In genomic region chr8:107165745-107166144, GRCm38 (mm10) we compare ENCODE assay signal across 22 mouse cellular contexts. TPM values are rescaled to one million over a fixed set of nuclear protein-coding genes. Genes with fewer than 3 reads are reported as not detected.
DNase-seq lines count a peak whose midpoint lies in the region; ATAC-seq and TF ChIP-seq lines count a peak whose summit lies in the region.
"Had no signal": no experiment of that assay in that cellular context is flagged by ENCODE, and none has a peak within 500 bp of the region (broad histone marks: within the 10 kb centered on the region; RNA-seq: fewer than 3 reads in every experiment).

No protein-coding gene starts in this region.

- intact Hi-C loops in heart, postnatal 25 days (cut with DNase I): no loop called here

- no peaks in the 10 kb centered on the region for H3K27me3 ChIP-seq in heart, postnatal 0 days (ENCODE audit: control insufficient read depth, insufficient read depth, low read length)
- no peaks in the 10 kb centered on the region for H3K27me3 ChIP-seq in limb, embryonic 10.5 days (ENCODE audit: low read depth, poor library complexity, severe bottlenecking)
- H3K27me3 ChIP-seq: heart, embryonic 15.5 days; hindbrain, embryonic 13.5 days; intestine, embryonic 15.5 days; kidney, embryonic 15.5 days; liver, embryonic 15.5 days; megakaryocyte, embryonic 14.5 days; neural tube, embryonic 12.5 days had no signal

- no peak for TF ChIP-seq CTCF in heart, postnatal 0 days (IDR thresholded peaks at IDR 0.05; ENCODE audit: low read depth)

- peaks cover 35% of the 10 kb centered on the region for H3K36me3 ChIP-seq in heart, postnatal 0 days (replicated peaks; ENCODE audit: control insufficient read depth, insufficient read depth, low read length)
- peaks cover 92% of the 10 kb centered on the region for H3K36me3 ChIP-seq in limb, embryonic 10.5 days

- H3K4me2 ChIP-seq in heart, postnatal 0 days (ENCODE audit: low read depth, low read length): no peak overlapping the region
- H3K4me2 ChIP-seq: heart, embryonic 15.5 days; hindbrain, embryonic 13.5 days; intestine, embryonic 15.5 days; kidney, embryonic 15.5 days; liver, embryonic 15.5 days; neural tube, embryonic 12.5 days had no signal

- DNase-seq in heart, postnatal 0 days (ENCODE audit: low spot score): no peak
- DNase-seq in heart, postnatal 25 days (ENCODE audit: low spot score): no peak
- peak; percentile 31 to 35 for DNase-seq in B cell, adult 2 months
- peak; percentile 30 for DNase-seq in thymus, postnatal 0 days (ENCODE audit: low spot score)
- no peak for DNase-seq in limb, embryonic 10.5 days (ENCODE audit: low spot score)
- DNase-seq in adrenal gland, adult 2 months: no peak
- no peak for DNase-seq in yolk sac, embryonic 10.5 days (ENCODE audit: low spot score)
- DNase-seq: cerebellum, postnatal 14 days; embryo, embryonic 11 days; gastrocnemius, postnatal 25 days; lung, postnatal 10 days; right cerebral cortex, postnatal 4 days had no signal

- peak overlapping the region; percentile 71; the same call in 1 of the 2 replicates for H3K27ac ChIP-seq in heart, postnatal 0 days (ENCODE audit: low read depth)
- H3K27ac ChIP-seq in limb, embryonic 10.5 days: no peak overlapping the region
- H3K27ac ChIP-seq: hindbrain, embryonic 13.5 days; intestine, embryonic 15.5 days; kidney, embryonic 15.5 days; layer of hippocampus, adult 2 months; left cerebral cortex, adult 2 months; liver, embryonic 15.5 days; neural tube, embryonic 12.5 days had no signal

- ATAC-seq in heart, postnatal 0 days (ENCODE audit: insufficient read depth, low read depth): no peak
- ATAC-seq in megakaryocyte, adult 5-6 weeks (ENCODE audit: poor library complexity, severe bottlenecking): peak; percentile 40; the same call in 1 of the 2 replicates
- ATAC-seq: intestine, embryonic 15.5 days had no signal

- H3K4me3 ChIP-seq in heart, postnatal 0 days (ENCODE audit: low read depth, low read length): no peak overlapping the region
- no peak overlapping the region for H3K4me3 ChIP-seq in limb, embryonic 10.5 days
- H3K4me3 ChIP-seq: heart, embryonic 15.5 days; hindbrain, embryonic 13.5 days; intestine, embryonic 15.5 days; kidney, embryonic 15.5 days; layer of hippocampus, adult 2 months; left cerebral cortex, adult 2 months; liver, embryonic 15.5 days; megakaryocyte, embryonic 14.5 days; neural tube, embryonic 12.5 days had no signal

- H3K9ac ChIP-seq in heart, postnatal 0 days (replicated peaks; ENCODE audit: low read depth, low read length): no peak overlapping the region
- H3K9ac ChIP-seq: heart, embryonic 15.5 days; hindbrain, embryonic 13.5 days; intestine, embryonic 15.5 days; kidney, embryonic 15.5 days; liver, embryonic 15.5 days; neural tube, embryonic 12.5 days had no signal

- WGBS in heart, postnatal 0 days: 78% methylated on average over 9 of the region's 9 CpGs
- 96% methylated on average over 9 of the region's 9 CpGs for WGBS in limb, embryonic 10.5 days

- TF ChIP-seq EP300 in heart, postnatal 0 days (IDR thresholded peaks at IDR 0.05; ENCODE audit: low read depth): no peak

- no peaks in the 10 kb centered on the region for H3K9me3 ChIP-seq in heart, postnatal 0 days (replicated peaks; ENCODE audit: control insufficient read depth, low read length)
- no peaks in the 10 kb centered on the region for H3K9me3 ChIP-seq in limb, embryonic 10.5 days (replicated peaks)
- H3K9me3 ChIP-seq: heart, embryonic 15.5 days; hindbrain, embryonic 13.5 days; intestine, embryonic 15.5 days; kidney, embryonic 15.5 days; liver, embryonic 15.5 days; megakaryocyte, embryonic 14.5 days; neural tube, embryonic 12.5 days had no signal

- H3K4me1 ChIP-seq in heart, postnatal 0 days (ENCODE audit: control insufficient read depth, insufficient read depth): peaks cover 14% of the 10 kb centered on the region
- no peaks in the 10 kb centered on the region for H3K4me1 ChIP-seq in limb, embryonic 10.5 days
- H3K4me1 ChIP-seq: hindbrain, embryonic 13.5 days; intestine, embryonic 15.5 days; kidney, embryonic 15.5 days; neural tube, embryonic 12.5 days had no signal

RNA-seq across cellular contexts. Expression of gene Cyb5b, which starts 15.3 kb away (rescaled TPM):
- total RNA-seq in heart, postnatal 0 days (2014; rRNA removed; ENCODE audit: low replicate concordance): 52.8 and 60.0 TPM in 2 replicates
- polyA plus RNA-seq in heart, postnatal 0 days (2015; fragmentation: Nextera tagmentation; extraction: Ambion mirVana): 36.5 and 44.7 TPM in 2 replicates
- total RNA-seq in heart, postnatal 25 days (2021): 10 to 100 TPM; 32.8 to 36.6 TPM
- 41.8 and 43.9 TPM in 2 replicates for total RNA-seq in megakaryocyte, adult 5-6 weeks (2015)
- total RNA-seq in megakaryocyte, adult 5-6 weeks (2017): 43.9 and 46.7 TPM in 2 replicates
- 60.9 and 65.4 TPM in 2 replicates for polyA plus RNA-seq in thymus, postnatal 0 days (2015; fragmentation: Nextera tagmentation; extraction: Ambion mirVana)
- polyA plus RNA-seq in limb, embryonic 10.5 days (2016; fragmentation: Nextera tagmentation; extraction: Ambion mirVana): 126 and 128 TPM in 2 replicates
- 100 to 1,000 TPM; 384 to 492 TPM for total RNA-seq in adrenal gland, adult 2 months (2021)
- 212 and 282 TPM in 2 replicates for polyA plus RNA-seq in adrenal gland, adult 2 months (2012; rRNA removed)

Comparison
In these comparisons a context has a peak if more than half of its experiments do, and no peak if none do; other contexts are left out.
1. DNase-seq: peak in B cell, adult 2 months (2 of 2) and thymus, postnatal 0 days (single experiment); none in heart, postnatal 0 days (single experiment), heart, postnatal 25 days (single experiment), limb, embryonic 10.5 days (single experiment), adrenal gland, adult 2 months (single experiment) and yolk sac, embryonic 10.5 days (single experiment).